Mouse (Mus musculus) midbrain, embryonic 16.5 days (tissue): ENCODE measurements at regions not wholly inside any gene's neighbourhood (a gene's known extent, or its start where the extent isn't known, plus 50 kb on each side); places are given as distances from the start of the nearest gene placed in this dataset.
"Not testable (repeated sequence)": the region's sequence is repeated elsewhere in the genome, so short reads cannot be mapped to it uniquely, and the experiment has no call there.

Experiments
- ATAC-seq: fragments of 200-750 bp; cut with Nextera tagmentation; 2 replicates; pipeline ENCODE4 v1.8.0; 2017; ENCODE audit warnings: moderate TSS enrichment
- H3K27ac ChIP-seq: fragments of 300-500 bp; sonication (generic); 2 replicates; pipeline ENCODE4 v1.5.1; 2014; ENCODE audit warnings: mild to moderate bottlenecking, low read length, mixed read lengths
- H3K27me3 ChIP-seq: fragments of 300-500 bp; sonication (generic); 2 replicates; pipeline ENCODE4 v1.6.1; 2014; ENCODE audit warnings: low read depth, low read length, mixed read lengths; ENCODE audit not compliant: control insufficient read depth, insufficient read depth
- H3K36me3 ChIP-seq: fragments of 300-500 bp; sonication (generic); 2 replicates; pipeline ENCODE4 v1.6.1; 2014; ENCODE audit warnings: mild to moderate bottlenecking, low read length, moderate library complexity, mixed read lengths; ENCODE audit not compliant: control insufficient read depth, insufficient read depth
- H3K4me1 ChIP-seq: fragments of 300-500 bp; sonication (generic); 2 replicates; pipeline ENCODE4 v1.6.1; 2014; ENCODE audit warnings: mild to moderate bottlenecking, low read length, mixed read lengths; ENCODE audit not compliant: control insufficient read depth, insufficient read depth
- H3K4me2 ChIP-seq: fragments of 300-500 bp; sonication (generic); 2 replicates; pipeline ENCODE4 v1.6.1; 2014; ENCODE audit warnings: mild to moderate bottlenecking, low read length, mixed read lengths
- H3K4me3 ChIP-seq: fragments of 300-500 bp; sonication (generic); 2 replicates; pipeline ENCODE4 v1.5.1; 2014; ENCODE audit warnings: low read depth, mild to moderate bottlenecking, low read length, moderate library complexity, mixed read lengths
- H3K9ac ChIP-seq: fragments of 300-500 bp; sonication (generic); 2 replicates; pipeline ENCODE4 v1.6.1; 2014; ENCODE audit warnings: low read depth, low read length, mixed read lengths
- H3K9me3 ChIP-seq: fragments of 300-500 bp; sonication (generic); replicated peaks from 2 replicates; pipeline ENCODE4 v1.6.1; 2014; ENCODE audit warnings: mild to moderate bottlenecking, low read length, mixed read lengths; ENCODE audit not compliant: control insufficient read depth, poor library complexity, severe bottlenecking
- WGBS: fragments of 180-500 bp; shearing (Covaris S2); extraction: QIAGEN DNeasy Blood & Tissue Kit; methylation state at CpG from one replicate; pipeline ENCODE4 v1.1.7; 2014; 5-methylcytosine and 5-hydroxymethylcytosine counted together

GRCm38 (mm10) chr8:96092931-96093330, 204.6 kb upstream of the Got2 start:
- 97% methylated on average over 3 of the region's 3 CpGs for WGBS
- Histone ChIP-seq H3K9ac (no peak overlapping the region), H3K4me2 (no peak overlapping the region), H3K27ac (no peak overlapping the region), H3K4me1 (no peaks in the 10 kb centered on the region), H3K27me3 (no peaks in the 10 kb centered on the region), H3K36me3 (no peaks in the 10 kb centered on the region), H3K4me3 (no peak overlapping the region), H3K9me3 (no peaks in the 10 kb centered on the region; the same call in 1 of the 2 replicates)
- no peak for ATAC-seq

GRCm38 (mm10) chr8:96090231-96090630, 201.9 kb upstream of the Got2 start:
- Histone ChIP-seq H3K9me3 (no peaks in the 10 kb centered on the region), H3K4me2 (no peak overlapping the region), H3K36me3 (no peaks in the 10 kb centered on the region), H3K4me1 (no peaks in the 10 kb centered on the region), H3K27me3 (no peaks in the 10 kb centered on the region), H3K27ac (no peak overlapping the region), H3K9ac (no peak overlapping the region), H3K4me3 (no peak overlapping the region)
- ATAC-seq, result no peak
- 93% methylated on average over 1 of the region's 1 CpGs for WGBS

GRCm38 (mm10) chr8:96068306-96068705, 180.0 kb upstream of the Got2 start:
- Histone ChIP-seq H3K9me3 (no peaks in the 10 kb centered on the region), H3K9ac (no peak overlapping the region), H3K27ac (no peak overlapping the region), H3K4me3 (no peak overlapping the region), H3K36me3 (no peaks in the 10 kb centered on the region), H3K27me3 (no peaks in the 10 kb centered on the region; the same call in 1 of the 2 replicates), H3K4me2 (no peak overlapping the region), H3K4me1 (no peaks in the 10 kb centered on the region)
- WGBS, result 81% methylated on average over 5 of the region's 5 CpGs
- ATAC-seq, result no peak

- Histone ChIP-seq H3K9me3 (no peaks in the 10 kb centered on the region), H3K9ac (no peak overlapping the region), H3K36me3 (no peaks in the 10 kb centered on the region), H3K27me3 (no peaks in the 10 kb centered on the region), H3K4me1 (no peaks in the 10 kb centered on the region; the same call in 1 of the 2 replicates), H3K4me3 (no peak overlapping the region), H3K27ac (no peak overlapping the region), H3K4me2 (no peak overlapping the region)
- 21% methylated on average over 3 of the region's 3 CpGs for WGBS
- ATAC-seq, result no peak
These were observed 159.3 kb upstream of the Got2 start for GRCm38 (mm10) chr8:96047686-96048085.

- no peak overlapping the region for H3K9ac ChIP-seq
- ATAC-seq, result no peak
- WGBS, result 54% methylated on average over 5 of the region's 5 CpGs
These were observed 154.0 kb upstream of the Got2 start for GRCm38 (mm10) chr8:96042335-96042734.

GRCm38 (mm10) chr8:96040216-96040615, 151.9 kb upstream of the Got2 start:
- WGBS, result 61% methylated on average over 1 of the region's 1 CpGs

More at GRCm38 (mm10) chr8:96042335-96042734, 154.0 kb upstream of the Got2 start:
- no peak overlapping the region for H3K4me2 ChIP-seq
- no peaks in the 10 kb centered on the region for H3K36me3 ChIP-seq
- H3K27ac ChIP-seq, result no peak overlapping the region
- H3K9me3 ChIP-seq, result no peaks in the 10 kb centered on the region
- H3K4me1 ChIP-seq, result no peaks in the 10 kb centered on the region
- H3K27me3 ChIP-seq, result no peaks in the 10 kb centered on the region
- no peak overlapping the region for H3K4me3 ChIP-seq

GRCm38 (mm10) chr8:96018742-96019141, 130.4 kb upstream of the Got2 start:
- H3K9me3 ChIP-seq, H3K27me3 ChIP-seq, ATAC-seq, H3K36me3 ChIP-seq, H3K4me3 ChIP-seq, H3K27ac ChIP-seq, H3K4me2 ChIP-seq, H3K4me1 ChIP-seq, H3K9ac ChIP-seq: not testable (repeated sequence)
- 83% methylated on average over 3 of the region's 3 CpGs for WGBS

More at GRCm38 (mm10) chr8:96040216-96040615, 151.9 kb upstream of the Got2 start:
- Histone ChIP-seq H3K36me3 (no peaks in the 10 kb centered on the region), H3K4me1 (no peaks in the 10 kb centered on the region), H3K27ac (no peak overlapping the region), H3K4me2 (no peak overlapping the region), H3K4me3 (no peak overlapping the region), H3K9me3 (no peaks in the 10 kb centered on the region), H3K27me3 (no peaks in the 10 kb centered on the region), H3K9ac (no peak overlapping the region)
- no peak for ATAC-seq

- 86% methylated on average over 1 of the region's 1 CpGs for WGBS
These were observed 123.7 kb upstream of the Got2 start for GRCm38 (mm10) chr8:96012002-96012401.

GRCm38 (mm10) chr8:95991826-95992463, 103.6 kb upstream of the Got2 start:
- no peaks in the 10 kb centered on the region for H3K9me3 ChIP-seq
- no peaks in the 10 kb centered on the region for H3K27me3 ChIP-seq
- peaks cover 1% of the 10 kb centered on the region; the same call in 1 of the 2 replicates for H3K4me1 ChIP-seq
- H3K4me2 ChIP-seq, result no peak overlapping the region
- ATAC-seq, result no peak
- H3K36me3 ChIP-seq, result no peaks in the 10 kb centered on the region
- WGBS, result 41% methylated on average over 8 of the region's 8 CpGs
- no peak overlapping the region for H3K9ac ChIP-seq
- H3K27ac ChIP-seq, result no peak overlapping the region
- H3K4me3 ChIP-seq, result no peak overlapping the region

More at GRCm38 (mm10) chr8:96012002-96012401, 123.7 kb upstream of the Got2 start:
- H3K4me1 ChIP-seq, result no peaks in the 10 kb centered on the region
- no peak for ATAC-seq
- H3K4me2 ChIP-seq, result no peak overlapping the region
- H3K9me3 ChIP-seq, result no peaks in the 10 kb centered on the region; the same call in 1 of the 2 replicates
- no peak overlapping the region for H3K9ac ChIP-seq
- no peak overlapping the region for H3K4me3 ChIP-seq
- H3K36me3 ChIP-seq, result no peaks in the 10 kb centered on the region
- no peaks in the 10 kb centered on the region for H3K27me3 ChIP-seq
- no peak overlapping the region for H3K27ac ChIP-seq
